Mouse (Mus musculus): ENCODE results near the gene Qrsl1. TPM values are rescaled to one million over a fixed set of nuclear protein-coding genes. Genes with fewer than 3 reads are reported as not detected.
"Not testable (repeated sequence)": the region's sequence is repeated elsewhere in the genome, so short reads cannot be mapped to it uniquely, and the experiment has no call there.

Qrsl1 gene
- 0.04 and 0.13 TPM in 2 replicates for polyA plus RNA-seq (2012)

- H3K4me3 ChIP-seq (replicated peaks), result peak within 1 kb of the TSS; percentile 87
- peaks cover 2% of the 10 kb centered on the region for H3K36me3 ChIP-seq (ENCODE audit: control insufficient read depth)
- H3K27me3 ChIP-seq (ENCODE audit: control insufficient read depth), result no peaks in the 10 kb centered on the region
- no peak for TF ChIP-seq GATA1 (IDR thresholded peaks at IDR 0.05; ENCODE audit: low read length)
- no peak for TF ChIP-seq TAL1 (IDR thresholded peaks at IDR 0.05; ENCODE audit: low read length)
- H3K9me3 ChIP-seq (ENCODE audit: control insufficient read depth, low read length), result no peaks in the 10 kb centered on the region
- H3K4me1 ChIP-seq (ENCODE audit: control insufficient read depth), result peaks cover 26% of the 10 kb centered on the region
Measured at GRCm38 (mm10) chr10:43901578-43902194, at the start of gene Qrsl1, which contains the start of gene Rtn4ip1. Qrsl1 (minus strand) TSS chr10:43901745. Rtn4ip1 (plus strand) TSS chr10:43901807.

- no peaks in the 10 kb centered on the region for H3K4me1 ChIP-seq (ENCODE audit: control insufficient read depth)
- no peak overlapping the region for H3K4me3 ChIP-seq (replicated peaks)
- H3K9me3 ChIP-seq (ENCODE audit: control insufficient read depth, low read length), result no peaks in the 10 kb centered on the region
- TF ChIP-seq TAL1 (IDR thresholded peaks at IDR 0.05; ENCODE audit: low read length) (no peak), GATA1 (IDR thresholded peaks at IDR 0.05; ENCODE audit: low read length) (no peak)
- H3K27me3 ChIP-seq (ENCODE audit: control insufficient read depth), result no peaks in the 10 kb centered on the region
- H3K36me3 ChIP-seq (ENCODE audit: control insufficient read depth), result peaks cover 62% of the 10 kb centered on the region
Measured at GRCm38 (mm10) chr10:43945435-43945834, 43.9 kb upstream of the Qrsl1 start.

- no peaks in the 10 kb centered on the region for H3K27me3 ChIP-seq (ENCODE audit: control insufficient read depth)
- no peaks in the 10 kb centered on the region for H3K9me3 ChIP-seq (ENCODE audit: control insufficient read depth, low read length)
- H3K4me3 ChIP-seq (replicated peaks), result no peak overlapping the region
- TF ChIP-seq GATA1 (IDR thresholded peaks at IDR 0.05; ENCODE audit: low read length) (no peak), TAL1 (IDR thresholded peaks at IDR 0.05; ENCODE audit: low read length) (no peak)
- peaks cover 61% of the 10 kb centered on the region for H3K36me3 ChIP-seq (ENCODE audit: control insufficient read depth)
- no peaks in the 10 kb centered on the region for H3K4me1 ChIP-seq (ENCODE audit: control insufficient read depth)
Measured at GRCm38 (mm10) chr10:43943736-43944135, 42.2 kb upstream of the Qrsl1 start.

GRCm38 (mm10) chr10:43939136-43939662 lies 37.7 kb upstream of the Qrsl1 start:
- no peaks in the 10 kb centered on the region for H3K9me3 ChIP-seq (ENCODE audit: control insufficient read depth, low read length)
- peaks cover 58% of the 10 kb centered on the region for H3K36me3 ChIP-seq (ENCODE audit: control insufficient read depth)
- no peak for TF ChIP-seq GATA1 (IDR thresholded peaks at IDR 0.05; ENCODE audit: low read length)
- no peak for TF ChIP-seq TAL1 (IDR thresholded peaks at IDR 0.05; ENCODE audit: low read length)
- H3K4me1 ChIP-seq (ENCODE audit: control insufficient read depth), result no peaks in the 10 kb centered on the region
- no peaks in the 10 kb centered on the region for H3K27me3 ChIP-seq (ENCODE audit: control insufficient read depth)
- H3K4me3 ChIP-seq (replicated peaks), result no peak overlapping the region

GRCm38 (mm10) chr10:43928596-43928995 lies 27.1 kb upstream of the Qrsl1 start:
- H3K4me1 ChIP-seq (ENCODE audit: control insufficient read depth), result no peaks in the 10 kb centered on the region
- no peak for TF ChIP-seq GATA1 (IDR thresholded peaks at IDR 0.05; ENCODE audit: low read length)
- no peak for TF ChIP-seq TAL1 (IDR thresholded peaks at IDR 0.05; ENCODE audit: low read length)
- H3K4me3 ChIP-seq (replicated peaks), result no peak overlapping the region
- no peaks in the 10 kb centered on the region for H3K9me3 ChIP-seq (ENCODE audit: control insufficient read depth, low read length)
- H3K27me3 ChIP-seq (ENCODE audit: control insufficient read depth), result no peaks in the 10 kb centered on the region
- peaks cover 66% of the 10 kb centered on the region for H3K36me3 ChIP-seq (ENCODE audit: control insufficient read depth)

GRCm38 (mm10) chr10:43927736-43928135 lies 26.2 kb upstream of the Qrsl1 start:
- no peaks in the 10 kb centered on the region for H3K4me1 ChIP-seq (ENCODE audit: control insufficient read depth)
- H3K4me3 ChIP-seq (replicated peaks), result no peak overlapping the region
- no peak for TF ChIP-seq TAL1 (IDR thresholded peaks at IDR 0.05; ENCODE audit: low read length)
- no peak for TF ChIP-seq GATA1 (IDR thresholded peaks at IDR 0.05; ENCODE audit: low read length)
- no peaks in the 10 kb centered on the region for H3K9me3 ChIP-seq (ENCODE audit: control insufficient read depth, low read length)
- no peaks in the 10 kb centered on the region for H3K27me3 ChIP-seq (ENCODE audit: control insufficient read depth)
- H3K36me3 ChIP-seq (ENCODE audit: control insufficient read depth), result peaks cover 63% of the 10 kb centered on the region

- not testable (repeated sequence) for H3K27me3 ChIP-seq (ENCODE audit: control insufficient read depth); H3K4me3 ChIP-seq (replicated peaks); H3K9me3 ChIP-seq (ENCODE audit: control insufficient read depth, low read length); H3K4me1 ChIP-seq (ENCODE audit: control insufficient read depth)
- peaks cover 61% of the 10 kb centered on the region for H3K36me3 ChIP-seq (ENCODE audit: control insufficient read depth)
Measured at GRCm38 (mm10) chr10:43925776-43926175, 24.2 kb upstream of the Qrsl1 start.

GRCm38 (mm10) chr10:43923096-43923495 lies 21.6 kb upstream of the Qrsl1 start:
- Histone ChIP-seq H3K4me3 (replicated peaks) (no peak overlapping the region), H3K9me3 (ENCODE audit: control insufficient read depth, low read length) (no peaks in the 10 kb centered on the region), H3K36me3 (ENCODE audit: control insufficient read depth) (peaks cover 48% of the 10 kb centered on the region), H3K27me3 (ENCODE audit: control insufficient read depth) (no peaks in the 10 kb centered on the region), H3K4me1 (ENCODE audit: control insufficient read depth) (peaks cover 4% of the 10 kb centered on the region)
- TF ChIP-seq TAL1 (IDR thresholded peaks at IDR 0.05; ENCODE audit: low read length) (no peak), GATA1 (IDR thresholded peaks at IDR 0.05; ENCODE audit: low read length) (no peak)

- H3K9me3 ChIP-seq (ENCODE audit: control insufficient read depth, low read length), result no peaks in the 10 kb centered on the region
- no peak overlapping the region for H3K4me3 ChIP-seq (replicated peaks)
- no peaks in the 10 kb centered on the region for H3K27me3 ChIP-seq (ENCODE audit: control insufficient read depth)
- peaks cover 56% of the 10 kb centered on the region for H3K36me3 ChIP-seq (ENCODE audit: control insufficient read depth)
- peaks cover 6% of the 10 kb centered on the region for H3K4me1 ChIP-seq (ENCODE audit: control insufficient read depth)
- TF ChIP-seq TAL1 (IDR thresholded peaks at IDR 0.05; ENCODE audit: low read length) (no peak), GATA1 (IDR thresholded peaks at IDR 0.05; ENCODE audit: low read length) (no peak)
Measured at GRCm38 (mm10) chr10:43918696-43919608, 17.4 kb upstream of the Qrsl1 start.

Data from erythroblast, embryonic 14.5 days (primary cell).